Mouse (Mus musculus) kidney, postnatal 0 days (tissue): ENCODE data around the gene Atp5d. TPM values are rescaled to one million over a fixed set of nuclear protein-coding genes. Genes with fewer than 3 reads are reported as not detected.

Experiments
- ATAC-seq: fragments of 200-750 bp; cut with Nextera tagmentation; replicated peaks from 2 replicates; pipeline ENCODE4 v1.8.0; 2017; ENCODE audit warnings: low read depth, moderate number of reproducible peaks, moderate TSS enrichment, moderate library complexity; ENCODE audit not compliant: low FRiP score
- DNase-seq: peaks from one replicate; pipeline ENCODE4 v3.0.0-alpha.2; 2016; ENCODE audit warnings: low spot score
- H3K27ac ChIP-seq: fragments of 300-500 bp; sonication (generic); 2 replicates; pipeline ENCODE4 v1.5.1; 2014; ENCODE audit warnings: mild to moderate bottlenecking
- H3K27me3 ChIP-seq: fragments of 300-500 bp; sonication (generic); 2 replicates; pipeline ENCODE4 v1.6.1; 2014; ENCODE audit warnings: low read length, mixed read lengths; ENCODE audit not compliant: insufficient read depth
- H3K36me3 ChIP-seq: fragments of 300-500 bp; sonication (generic); 2 replicates; pipeline ENCODE4 v1.6.1; 2014; ENCODE audit warnings: low read length, mixed read lengths; ENCODE audit not compliant: insufficient read depth
- H3K4me1 ChIP-seq: fragments of 300-500 bp; sonication (generic); replicated peaks from 2 replicates; pipeline ENCODE4 v1.6.1; 2014; ENCODE audit warnings: antibody characterized with exemption, low read length, mixed read lengths; ENCODE audit not compliant: insufficient read depth
- H3K4me2 ChIP-seq: fragments of 300-500 bp; sonication (generic); 2 replicates; pipeline ENCODE4 v1.6.1; 2014; ENCODE audit warnings: mild to moderate bottlenecking, low read length, moderate library complexity, mixed read lengths
- H3K4me3 ChIP-seq: fragments of 300-500 bp; sonication (generic); replicated peaks from 2 replicates; pipeline ENCODE4 v1.5.1; 2014; ENCODE audit warnings: low read depth, low read length
- H3K9ac ChIP-seq: fragments of 300-500 bp; sonication (generic); 2 replicates; pipeline ENCODE4 v1.6.1; 2014; ENCODE audit warnings: low read depth, low read length
- H3K9me3 ChIP-seq: fragments of 300-500 bp; sonication (generic); replicated peaks from 2 replicates; pipeline ENCODE4 v1.6.1; 2016; ENCODE audit warnings: low read length, inconsistent platforms, mixed read lengths
- CTCF ChIP-seq: IDR thresholded peaks from 2 replicates; pipeline ENCODE4 v1.5.1; 2016; ENCODE audit warnings: antibody characterized with exemption, low read depth, mild to moderate bottlenecking, moderate library complexity
- WGBS: fragments of 180-500 bp; shearing (Covaris S2); extraction: QIAGEN DNeasy Blood & Tissue Kit; methylation state at CpG from one replicate; pipeline ENCODE4 v1.1.7; 2014; 5-methylcytosine and 5-hydroxymethylcytosine counted together
- polyA plus RNA-seq: library from polyadenylated mRNA; unstranded; fragments of >200 nt; fragmentation: Nextera tagmentation; extraction: Ambion mirVana; gene quantifications from 2 replicates; pipeline ENCODE4 v1.2.1, GENCODE M21; 2015

The Atp5d gene
- polyA plus RNA-seq, 1 experiment from 2014 or later = 936 TPM

DNA sequence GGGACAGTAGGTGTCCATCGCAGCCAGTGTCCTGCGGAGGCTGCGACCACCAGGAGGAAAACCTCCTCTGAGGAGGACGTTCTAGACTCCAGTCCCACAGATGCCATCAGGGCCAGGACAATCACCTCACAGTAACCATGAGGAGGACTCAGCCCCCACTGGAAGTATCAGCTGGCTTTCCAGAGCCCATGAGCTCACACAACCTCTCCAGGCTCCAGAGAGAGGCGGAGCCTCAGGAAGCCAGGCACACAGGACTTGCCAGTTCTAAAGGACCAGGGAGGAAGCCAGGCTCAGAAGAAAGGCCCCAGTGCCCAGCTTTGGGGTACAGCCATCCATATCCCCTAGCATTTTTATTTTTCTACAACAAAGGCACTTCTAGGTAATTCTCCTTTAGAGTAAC lies 42.9 kb upstream of the Atp5d start:
- peaks cover 45% of the 10 kb centered on the region for H3K4me1 ChIP-seq
- DNase-seq = no peak
- H3K9ac ChIP-seq = no peak overlapping the region
- ATAC-seq = no peak
- no peak for TF ChIP-seq CTCF
- H3K4me2 ChIP-seq = no peak overlapping the region
- WGBS = 89% methylated on average over 5 of the region's 5 CpGs
- H3K9me3 ChIP-seq = no peaks in the 10 kb centered on the region
- H3K36me3 ChIP-seq = no peaks in the 10 kb centered on the region
- H3K27ac ChIP-seq = peak overlapping the region; percentile 36; the same call in 1 of the 2 replicates
- H3K27me3 ChIP-seq = no peaks in the 10 kb centered on the region
- H3K4me3 ChIP-seq = no peak overlapping the region

DNA sequence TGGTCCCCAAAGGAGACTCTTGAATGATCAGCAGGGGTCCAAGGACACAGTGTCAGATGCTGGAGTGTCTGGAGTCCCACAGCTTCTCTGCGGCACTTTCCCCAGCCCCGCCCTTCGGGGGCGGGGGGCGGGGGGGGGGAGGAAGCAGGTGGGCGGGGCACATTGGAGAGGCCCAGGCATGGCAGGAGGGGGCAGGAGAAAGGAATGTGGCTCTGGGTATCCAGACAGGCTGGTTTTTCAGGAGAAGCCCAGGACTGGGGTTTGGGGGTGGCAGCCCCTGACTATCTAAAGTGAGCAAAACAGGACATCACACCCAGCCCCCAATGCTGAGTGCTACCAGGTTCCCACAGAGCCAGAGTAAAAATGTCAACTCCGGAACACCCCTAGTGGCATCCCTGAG lies 41.2 kb upstream of the Atp5d start:
- Histone ChIP-seq H3K9me3 (no peaks in the 10 kb centered on the region), H3K4me1 (peaks cover 58% of the 10 kb centered on the region), H3K27me3 (no peaks in the 10 kb centered on the region), H3K9ac (no peak overlapping the region), H3K4me2 (no peak overlapping the region), H3K4me3 (no peak overlapping the region), H3K36me3 (no peaks in the 10 kb centered on the region), H3K27ac (peak overlapping the region; percentile 54; the same call in 1 of the 2 replicates)
- DNase-seq (peak; percentile 30), ATAC-seq (0 out of 2 replicates have a peak, but pooled peaks have one; percentile 11)
- WGBS = 9% methylated on average over 4 of the region's 7 CpGs
- TF ChIP-seq CTCF = no peak

DNA sequence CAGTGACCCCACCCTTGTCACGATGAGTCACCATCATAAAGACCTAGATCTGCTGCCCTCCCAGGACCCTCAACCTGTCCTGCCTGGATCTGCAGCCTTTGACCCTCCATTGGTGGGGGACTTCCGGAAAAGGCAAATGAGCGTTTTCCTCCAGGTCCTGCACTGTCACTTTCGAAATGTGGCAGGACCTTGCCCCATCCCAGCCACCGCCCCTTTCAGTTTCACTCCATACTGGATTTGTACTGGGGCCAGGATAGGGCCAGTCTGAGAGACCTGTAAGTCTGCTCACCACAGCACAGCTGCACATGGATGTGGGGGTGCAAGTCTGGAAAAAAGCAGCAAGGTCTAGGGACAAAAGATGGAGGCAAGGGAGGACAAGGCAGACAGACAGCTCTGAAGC lies 39.8 kb upstream of the Atp5d start:
- Histone ChIP-seq H3K4me3 (no peak overlapping the region), H3K4me1 (peaks cover 51% of the 10 kb centered on the region), H3K27me3 (no peaks in the 10 kb centered on the region), H3K27ac (no peak overlapping the region), H3K9ac (no peak overlapping the region), H3K36me3 (no peaks in the 10 kb centered on the region), H3K9me3 (no peaks in the 10 kb centered on the region), H3K4me2 (no peak overlapping the region)
- no peak for DNase-seq
- 68% methylated on average over 5 of the region's 5 CpGs for WGBS
- ATAC-seq = no peak
- TF ChIP-seq CTCF = no peak

DNA sequence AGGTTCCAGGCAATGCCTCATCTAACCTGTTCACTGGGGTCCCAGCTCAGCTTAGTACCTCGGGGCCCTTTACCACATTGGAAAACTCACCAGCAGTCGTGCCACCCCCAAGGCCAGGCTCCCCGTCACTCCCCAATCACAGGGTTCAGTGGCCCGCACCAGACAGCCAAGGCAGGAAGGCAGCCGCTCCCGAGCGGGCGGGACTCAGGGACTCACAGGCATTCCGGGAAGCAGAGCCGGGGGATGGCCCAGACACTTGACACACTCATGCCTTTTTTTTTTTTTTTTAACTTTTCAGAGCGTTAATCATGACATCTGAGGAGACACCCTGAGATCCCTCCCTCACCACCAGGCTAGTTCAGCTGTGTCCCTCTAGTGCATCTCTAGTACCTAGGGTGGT lies 37.5 kb upstream of the Atp5d start:
- DNase-seq (peak; percentile 71), ATAC-seq (no peak; the same call in 1 of the 2 replicates)
- H3K4me2 ChIP-seq = peak overlapping the region; percentile 98
- peaks cover 37% of the 10 kb centered on the region for H3K4me1 ChIP-seq
- peak overlapping the region; percentile 95; the same call in 1 of the 2 replicates for H3K4me3 ChIP-seq
- H3K9me3 ChIP-seq = no peaks in the 10 kb centered on the region
- H3K9ac ChIP-seq = peak overlapping the region; percentile 91
- H3K36me3 ChIP-seq = no peaks in the 10 kb centered on the region
- no peak overlapping the region for H3K27ac ChIP-seq
- 26% methylated on average over 11 of the region's 11 CpGs for whole genome bisulfite sequencing
- TF ChIP-seq CTCF = no peak
- H3K27me3 ChIP-seq = no peaks in the 10 kb centered on the region

DNA sequence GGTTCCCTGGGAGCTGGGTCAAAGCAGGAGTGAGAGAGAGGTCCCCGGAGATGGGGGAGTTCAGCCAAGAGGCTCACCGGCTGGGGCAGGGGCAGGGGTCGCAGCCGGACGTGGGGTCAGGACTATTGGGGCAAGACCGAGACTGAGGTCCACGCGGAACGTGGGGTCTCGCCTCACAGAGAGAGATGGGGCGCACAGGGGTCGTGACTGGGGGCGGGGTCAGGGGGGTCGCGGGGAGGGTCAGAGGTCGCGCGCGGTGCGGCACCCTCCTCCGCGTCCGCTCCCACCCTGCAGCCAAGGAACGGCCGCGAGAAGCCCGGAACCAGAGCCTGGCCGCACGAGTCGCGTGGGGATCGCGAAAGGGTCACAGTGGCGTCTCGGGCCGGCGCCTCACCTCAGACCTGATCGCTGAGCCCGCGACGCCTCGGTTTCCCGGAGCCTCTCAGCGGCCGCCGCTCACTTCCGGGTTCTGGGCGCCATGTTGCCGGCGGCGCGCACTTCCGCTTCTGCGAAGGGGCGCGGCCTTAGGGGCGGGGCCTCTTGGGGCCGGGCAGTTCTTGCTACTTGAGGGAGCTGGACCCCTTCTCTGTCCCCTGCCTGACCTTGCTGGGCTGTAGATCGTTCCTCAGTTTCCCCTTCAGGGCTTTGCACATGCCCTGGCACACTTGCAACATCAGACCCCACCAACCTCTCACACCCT lies 36.1 kb upstream of the Atp5d start:
- peak; percentile 91 for DNase-seq
- peaks cover 29% of the 10 kb centered on the region for H3K4me1 ChIP-seq
- no peak for TF ChIP-seq CTCF

DNA sequence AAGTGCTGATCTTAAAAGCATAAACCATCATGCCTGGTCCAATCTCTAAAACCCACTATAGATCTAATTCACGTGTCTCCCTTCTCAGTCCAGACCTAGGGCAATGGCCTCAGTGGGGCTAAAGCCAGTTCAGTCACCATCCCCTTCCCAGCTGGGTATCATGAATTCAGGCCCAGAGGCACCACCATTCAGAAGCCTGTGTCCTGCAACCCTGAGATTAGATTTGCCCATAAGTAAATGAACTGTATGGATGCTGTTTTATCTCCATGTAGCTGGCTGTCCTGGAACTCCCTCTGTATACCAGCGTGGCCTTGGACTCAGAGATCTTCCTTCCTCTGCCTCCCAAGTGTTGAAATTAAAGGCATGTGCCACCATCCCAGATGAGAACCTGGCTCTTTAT lies 35.4 kb upstream of the Atp5d start:
- H3K4me1 ChIP-seq = peaks cover 24% of the 10 kb centered on the region
- H3K27me3 ChIP-seq = no peaks in the 10 kb centered on the region
- WGBS = 79% methylated on average over 2 of the region's 2 CpGs
- H3K27ac ChIP-seq = peak overlapping the region; percentile 75; the same call in 1 of the 2 replicates
- peak overlapping the region; percentile 98; the same call in 1 of the 2 replicates for H3K4me2 ChIP-seq
- H3K9me3 ChIP-seq = no peaks in the 10 kb centered on the region
- DNase-seq (no peak), ATAC-seq (no peak)
- H3K9ac ChIP-seq = peak overlapping the region; percentile 91; the same call in 1 of the 2 replicates
- no peaks in the 10 kb centered on the region for H3K36me3 ChIP-seq
- no peak overlapping the region for H3K4me3 ChIP-seq
- no peak for TF ChIP-seq CTCF

More for the DNA sequence above, 36.1 kb upstream of the Atp5d start:
- Histone ChIP-seq H3K4me2 (peak overlapping the region; percentile 98), H3K27me3 (no peaks in the 10 kb centered on the region), H3K9me3 (no peaks in the 10 kb centered on the region), H3K4me3 (peak overlapping the region; percentile 95), H3K27ac (peak overlapping the region; percentile 75), H3K36me3 (no peaks in the 10 kb centered on the region), H3K9ac (peak overlapping the region; percentile 91)
- under 1% methylated on average over 56 of the region's 59 CpGs for WGBS
- peak; percentile 87 for ATAC-seq
